Mouse (Mus musculus): ENCODE measurements at regions not wholly inside any gene's neighbourhood (a gene's known extent, or its start where the extent isn't known, plus 50 kb on each side); places are given as distances from the start of the nearest gene placed in this dataset.

GRCm38 (mm10) chr7:136829621-136830313, 64.6 kb upstream of the Mgmt start:
- no peak for ATAC-seq (ENCODE audit: extremely low read depth, insufficient number of reproducible peaks, low FRiP score, poor library complexity, severe bottlenecking)

GRCm38 (mm10) chr7:136832419-136832818, 62.0 kb upstream of the Mgmt start:
- ATAC-seq (ENCODE audit: extremely low read depth, insufficient number of reproducible peaks, low FRiP score, poor library complexity, severe bottlenecking): no peak

GRCm38 (mm10) chr7:136838971-136839370, 55.4 kb upstream of the Mgmt start:
- ATAC-seq (ENCODE audit: extremely low read depth, insufficient number of reproducible peaks, low FRiP score, poor library complexity, severe bottlenecking): no peak

GRCm38 (mm10) chr7:136840224-136840623, 54.2 kb upstream of the Mgmt start:
- no peak for ATAC-seq (ENCODE audit: extremely low read depth, insufficient number of reproducible peaks, low FRiP score, poor library complexity, severe bottlenecking)

- no peak for ATAC-seq (ENCODE audit: extremely low read depth, insufficient number of reproducible peaks, low FRiP score, poor library complexity, severe bottlenecking)
Observed at GRCm38 (mm10) chr7:136842751-136843150, 51.7 kb upstream of the Mgmt start.

- ATAC-seq (ENCODE audit: extremely low read depth, insufficient number of reproducible peaks, low FRiP score, poor library complexity, severe bottlenecking): no peak
Observed at GRCm38 (mm10) chr7:136844282-136844681, 50.1 kb upstream of the Mgmt start.
